Mouse (Mus musculus) midbrain, embryonic 16.5 days (tissue): Measurements from ENCODE around the gene Asl. TPM values are rescaled to one million over a fixed set of nuclear protein-coding genes. Genes with fewer than 3 reads are reported as not detected.
A peak's percentile ranks its signal among the peaks of the same experiment; 100 is the strongest.
"Not testable (repeated sequence)": the region's sequence is repeated elsewhere in the genome, so short reads cannot be mapped to it uniquely, and the experiment has no call there.

ENCODE experiments used
- ATAC-seq: fragments of 200-750 bp; cut with Nextera tagmentation; 2 replicates; pipeline ENCODE4 v1.8.0; 2017; ENCODE audit warnings: moderate TSS enrichment
- H3K27ac ChIP-seq: fragments of 300-500 bp; sonication (generic); 2 replicates; pipeline ENCODE4 v1.5.1; 2014; ENCODE audit warnings: mild to moderate bottlenecking, low read length, mixed read lengths
- H3K27me3 ChIP-seq: fragments of 300-500 bp; sonication (generic); 2 replicates; pipeline ENCODE4 v1.6.1; 2014; ENCODE audit warnings: low read depth, low read length, mixed read lengths; ENCODE audit not compliant: control insufficient read depth, insufficient read depth
- H3K36me3 ChIP-seq: fragments of 300-500 bp; sonication (generic); 2 replicates; pipeline ENCODE4 v1.6.1; 2014; ENCODE audit warnings: mild to moderate bottlenecking, low read length, moderate library complexity, mixed read lengths; ENCODE audit not compliant: control insufficient read depth, insufficient read depth
- H3K4me1 ChIP-seq: fragments of 300-500 bp; sonication (generic); 2 replicates; pipeline ENCODE4 v1.6.1; 2014; ENCODE audit warnings: mild to moderate bottlenecking, low read length, mixed read lengths; ENCODE audit not compliant: control insufficient read depth, insufficient read depth
- H3K4me2 ChIP-seq: fragments of 300-500 bp; sonication (generic); 2 replicates; pipeline ENCODE4 v1.6.1; 2014; ENCODE audit warnings: mild to moderate bottlenecking, low read length, mixed read lengths
- H3K4me3 ChIP-seq: fragments of 300-500 bp; sonication (generic); 2 replicates; pipeline ENCODE4 v1.5.1; 2014; ENCODE audit warnings: low read depth, mild to moderate bottlenecking, low read length, moderate library complexity, mixed read lengths
- H3K9ac ChIP-seq: fragments of 300-500 bp; sonication (generic); 2 replicates; pipeline ENCODE4 v1.6.1; 2014; ENCODE audit warnings: low read depth, low read length, mixed read lengths
- H3K9me3 ChIP-seq: fragments of 300-500 bp; sonication (generic); replicated peaks from 2 replicates; pipeline ENCODE4 v1.6.1; 2014; ENCODE audit warnings: mild to moderate bottlenecking, low read length, mixed read lengths; ENCODE audit not compliant: control insufficient read depth, poor library complexity, severe bottlenecking
- WGBS: fragments of 180-500 bp; shearing (Covaris S2); extraction: QIAGEN DNeasy Blood & Tissue Kit; methylation state at CpG from one replicate; pipeline ENCODE4 v1.1.7; 2014; 5-methylcytosine and 5-hydroxymethylcytosine counted together
- polyA plus RNA-seq: library from polyadenylated mRNA; unstranded; fragments of >200 nt; fragmentation: Nextera tagmentation; extraction: Ambion mirVana; gene quantifications from 2 replicates; pipeline ENCODE4 v1.2.1, GENCODE M21; 2015

Gene Asl
- polyA plus RNA-seq, 1 experiment from 2014 or later: 38.6 TPM

DNA sequence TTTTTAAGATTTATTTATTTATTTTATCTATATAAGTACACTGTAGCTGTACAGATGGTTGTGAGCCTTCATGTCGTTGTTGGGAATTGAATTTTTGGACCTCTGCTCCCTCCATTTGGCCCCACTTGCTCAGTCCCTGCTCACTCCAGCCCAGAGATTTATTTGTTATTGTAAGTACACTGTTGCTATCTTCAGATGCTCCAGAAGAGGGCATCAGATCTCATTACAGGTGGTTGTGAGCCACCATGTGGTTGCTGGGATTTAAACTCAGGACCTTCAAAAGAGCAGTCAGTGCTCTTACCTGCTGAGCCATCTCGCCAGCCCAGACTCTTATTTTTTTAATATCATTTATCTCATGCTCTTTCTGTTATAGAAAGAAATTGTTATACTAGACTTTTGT is 7.3 kb upstream of the Asl start:
- H3K36me3 ChIP-seq: peaks cover 16% of the 10 kb centered on the region
- ATAC-seq, H3K9me3 ChIP-seq, H3K27ac ChIP-seq, H3K9ac ChIP-seq, H3K27me3 ChIP-seq, H3K4me3 ChIP-seq, H3K4me2 ChIP-seq, H3K4me1 ChIP-seq: not testable (repeated sequence)
- WGBS: 50% methylated on average over 2 of the region's 2 CpGs

DNA sequence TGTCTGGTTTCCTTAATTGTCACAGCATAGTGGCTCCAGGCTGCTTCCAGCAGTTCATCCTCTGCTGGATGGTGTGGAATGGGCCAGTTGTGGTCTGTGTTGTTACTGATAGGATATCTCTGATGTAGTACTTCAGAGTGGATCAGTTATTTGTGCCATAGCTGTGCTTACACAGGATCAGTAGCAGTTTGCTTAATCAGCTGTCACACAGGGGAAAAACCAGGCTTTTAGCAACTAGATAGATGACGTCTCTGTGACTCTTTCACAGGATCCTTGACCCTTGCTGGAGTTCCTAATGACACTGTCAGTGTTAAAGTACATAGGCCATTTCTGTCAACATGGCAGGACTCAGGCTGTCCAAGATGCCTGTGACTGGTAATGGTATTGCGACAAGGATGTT is 4.8 kb upstream of the Asl start:
- no peaks in the 10 kb centered on the region for H3K9me3 ChIP-seq
- no peak overlapping the region for H3K4me3 ChIP-seq
- 83% methylated on average over 2 of the region's 2 CpGs for WGBS
- peaks cover 7% of the 10 kb centered on the region for H3K36me3 ChIP-seq
- H3K27me3 ChIP-seq: no peaks in the 10 kb centered on the region
- H3K4me2 ChIP-seq: no peak overlapping the region
- H3K27ac ChIP-seq: no peak overlapping the region
- H3K9ac ChIP-seq: no peak overlapping the region
- H3K4me1 ChIP-seq: peaks cover 7% of the 10 kb centered on the region; the same call in 1 of the 2 replicates
- ATAC-seq: no peak

DNA sequence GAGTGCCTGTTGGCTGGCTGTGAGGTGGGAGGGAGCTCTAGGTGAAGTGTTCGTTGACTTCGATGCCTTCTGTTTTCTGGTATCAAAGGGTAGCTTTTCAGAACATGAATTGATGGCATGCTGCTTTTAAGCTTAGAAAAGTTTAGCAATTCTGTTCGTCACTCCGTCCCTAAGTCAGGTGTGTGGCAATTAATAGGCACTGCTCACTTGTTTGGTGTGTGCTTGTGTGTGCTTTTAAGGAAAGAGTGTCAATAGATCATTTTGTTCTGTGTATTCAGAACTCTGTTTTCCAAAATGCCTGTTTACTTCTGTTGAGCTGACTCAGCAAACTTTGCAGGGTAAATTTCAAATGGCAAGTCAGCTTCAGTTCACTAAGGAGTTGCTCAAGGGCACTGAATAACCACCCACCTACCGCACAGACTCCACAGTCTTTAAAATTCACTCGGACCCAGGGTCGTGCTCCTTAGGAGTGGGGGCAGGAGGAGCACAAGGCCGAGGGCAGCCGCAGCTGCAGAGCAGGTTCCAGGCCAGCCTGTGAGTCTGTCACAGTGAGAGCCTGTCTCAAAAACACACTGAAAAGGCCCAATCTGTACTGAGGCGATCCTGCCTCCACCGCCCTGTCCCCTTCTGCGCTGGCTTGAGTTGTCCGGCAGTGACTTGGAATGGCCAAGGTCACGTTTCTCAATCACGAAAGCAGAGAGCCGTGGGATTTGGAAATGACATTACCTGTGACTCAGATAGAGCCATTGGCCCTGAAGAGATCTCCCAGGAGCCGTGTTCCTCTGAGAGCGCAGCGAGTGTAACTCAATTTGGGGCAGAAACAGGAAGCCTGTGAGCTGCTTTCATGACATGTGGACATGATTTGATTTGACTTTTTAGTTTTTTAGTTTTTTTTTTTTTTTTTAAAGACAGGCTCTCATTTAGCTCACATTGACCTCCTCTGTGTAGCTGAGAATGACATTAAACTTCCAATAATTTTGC is 2.7 kb upstream of the Asl start:
- H3K4me1 ChIP-seq: peaks cover 7% of the 10 kb centered on the region; the same call in 1 of the 2 replicates
- no peaks in the 10 kb centered on the region for H3K36me3 ChIP-seq
- H3K4me3 ChIP-seq: no peak overlapping the region
- H3K9ac ChIP-seq: no peak overlapping the region
- H3K4me2 ChIP-seq: no peak overlapping the region
- WGBS: 95% methylated on average over 19 of the region's 19 CpGs
- no peak overlapping the region for H3K27ac ChIP-seq
- H3K27me3 ChIP-seq: peaks cover 3% of the 10 kb centered on the region; the same call in 1 of the 2 replicates
- H3K9me3 ChIP-seq: no peaks in the 10 kb centered on the region
- no peak for ATAC-seq

DNA sequence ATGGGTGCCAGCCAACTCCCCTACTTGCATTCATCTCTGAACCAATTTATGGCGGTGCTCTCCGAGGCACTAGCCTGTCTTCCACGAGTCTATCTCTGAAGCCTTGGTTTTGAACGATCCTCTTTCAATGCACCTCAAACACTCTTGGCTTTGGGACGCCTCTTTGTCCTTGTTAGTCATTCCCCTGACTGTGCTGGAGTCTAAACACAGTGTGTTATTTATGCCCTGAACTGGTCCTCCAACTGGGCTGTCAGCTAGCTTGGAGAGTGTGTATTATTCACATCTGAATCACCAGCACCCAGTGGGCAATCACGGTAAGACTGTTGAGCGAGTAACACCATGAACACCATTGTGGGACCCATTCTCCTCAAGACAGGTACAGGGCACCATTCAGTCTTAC is 1.4 kb downstream of the Asl start:
- Histone ChIP-seq H3K4me2 (no peak overlapping the region), H3K9ac (no peak overlapping the region), H3K4me1 (peaks cover 11% of the 10 kb centered on the region), H3K27ac (no peak overlapping the region), H3K36me3 (no peaks in the 10 kb centered on the region), H3K27me3 (peaks cover 3% of the 10 kb centered on the region; the same call in 1 of the 2 replicates), H3K9me3 (no peaks in the 10 kb centered on the region), H3K4me3 (no peak overlapping the region)
- WGBS: 86% methylated on average over 7 of the region's 7 CpGs
- no peak for ATAC-seq

DNA sequence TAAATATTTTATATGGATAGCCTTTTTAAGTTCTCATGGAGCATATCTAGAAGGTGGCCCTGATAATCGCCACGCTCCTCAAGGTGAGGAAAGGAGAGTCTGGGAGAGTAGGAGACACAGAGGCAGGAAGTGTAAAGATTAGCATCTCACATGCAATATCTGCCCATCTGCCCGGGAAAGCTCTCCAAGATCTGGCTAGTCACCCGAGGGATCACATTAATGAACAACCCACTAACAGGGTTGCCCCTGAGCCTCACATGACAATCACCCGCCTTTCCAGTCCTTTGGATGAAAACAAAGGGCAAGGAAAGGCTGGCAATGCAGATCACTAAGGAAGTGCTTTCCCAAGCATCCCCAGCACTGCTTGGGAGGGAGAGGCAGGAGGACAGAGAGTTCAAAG is 1.9 kb downstream of the Asl start:
- peaks cover 11% of the 10 kb centered on the region for H3K4me1 ChIP-seq
- H3K9me3 ChIP-seq: no peaks in the 10 kb centered on the region
- peaks cover 3% of the 10 kb centered on the region; the same call in 1 of the 2 replicates for H3K27me3 ChIP-seq
- ATAC-seq: no peak
- H3K9ac ChIP-seq: no peak overlapping the region
- H3K4me2 ChIP-seq: no peak overlapping the region
- no peak overlapping the region for H3K4me3 ChIP-seq
- H3K27ac ChIP-seq: no peak overlapping the region
- H3K36me3 ChIP-seq: no peaks in the 10 kb centered on the region
- 76% methylated on average over 5 of the region's 5 CpGs for WGBS

DNA sequence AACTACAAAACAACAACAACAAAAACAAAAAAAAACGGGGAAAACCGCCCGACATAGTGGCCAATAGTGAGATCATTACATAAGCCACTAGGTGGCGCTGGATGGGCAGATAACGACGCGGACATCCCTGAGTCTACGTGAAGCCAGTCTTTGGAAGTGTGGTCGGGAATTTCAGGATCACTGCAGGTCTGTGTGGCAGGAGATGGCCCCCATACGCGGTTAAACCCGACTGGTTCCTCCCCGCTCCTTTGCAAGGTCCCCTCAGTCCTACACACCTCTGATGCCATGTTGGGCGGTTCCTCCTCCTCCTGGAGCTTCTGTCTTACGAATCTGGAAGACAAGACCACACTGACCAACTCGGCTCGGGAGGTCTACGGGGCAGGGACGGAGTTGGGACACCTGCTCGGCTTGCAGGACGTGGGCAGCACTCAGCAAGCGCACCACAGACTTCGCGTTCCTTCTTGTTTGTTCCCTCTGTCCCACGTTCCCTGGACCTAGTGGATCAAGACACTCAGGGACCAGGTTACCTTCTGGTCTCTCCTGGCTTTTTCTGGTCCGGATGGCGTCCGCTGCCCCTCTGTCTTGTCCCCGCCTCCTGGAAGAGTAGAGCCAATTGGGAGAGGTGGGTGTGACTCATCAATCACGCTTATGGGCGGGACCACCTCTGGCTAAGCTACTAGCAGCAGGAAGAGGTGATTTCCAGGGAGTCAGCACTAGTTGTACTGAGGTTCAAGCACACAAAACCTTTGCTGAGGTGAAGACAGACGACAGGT is 5.1 kb downstream of the Asl start:
- Histone ChIP-seq H3K36me3 (no peaks in the 10 kb centered on the region), H3K9me3 (no peaks in the 10 kb centered on the region), H3K4me2 (peak overlapping the region; percentile 90), H3K27ac (peak overlapping the region; percentile 79), H3K9ac (peak overlapping the region; percentile 73), H3K4me1 (peaks cover 5% of the 10 kb centered on the region; the same call in 1 of the 2 replicates), H3K27me3 (peaks cover 3% of the 10 kb centered on the region; the same call in 1 of the 2 replicates), H3K4me3 (peak overlapping the region; percentile 59)
- 0% methylated on average over 32 of the region's 32 CpGs for WGBS
- peak; percentile 94 for ATAC-seq

DNA sequence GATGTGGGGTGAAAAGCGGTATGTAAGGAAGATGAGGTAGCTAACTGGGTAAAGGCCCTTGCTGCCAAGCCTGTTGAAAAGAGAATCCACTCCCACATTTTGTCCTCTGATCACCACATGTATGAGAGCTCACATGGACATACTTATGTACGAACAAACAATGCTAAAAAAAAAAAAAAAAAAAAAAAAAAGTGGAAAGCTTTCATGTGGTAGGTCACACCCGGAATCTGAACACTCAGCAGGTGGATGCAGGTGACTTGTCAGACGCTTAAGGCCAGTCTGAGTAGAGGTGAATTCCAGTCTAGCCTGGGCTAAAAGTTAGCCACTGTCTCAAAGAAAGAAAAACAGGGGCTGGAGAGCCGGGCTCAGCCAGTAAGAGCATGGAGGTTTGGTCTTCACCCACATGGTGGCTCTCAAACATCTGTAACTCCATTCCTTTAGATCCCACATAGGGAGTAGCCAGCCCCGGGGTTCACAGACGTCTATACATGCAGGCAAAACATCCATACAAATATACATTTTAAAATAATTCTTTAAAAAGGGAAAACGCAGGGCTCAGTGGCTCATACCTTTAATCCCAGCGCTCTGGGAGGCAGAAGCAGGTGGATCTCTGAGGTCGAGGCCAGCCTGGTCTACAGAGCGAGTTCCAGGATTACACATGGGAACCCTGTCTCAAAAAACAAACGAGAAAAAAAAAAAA is 5.8 kb downstream of the Asl start:
- 0 out of 2 replicates have a peak, but pooled peaks cover under 1% of the 10 kb centered on the region for H3K36me3 ChIP-seq
- H3K27ac ChIP-seq: no peak overlapping the region
- H3K4me3 ChIP-seq: peak overlapping the region; percentile 59
- peaks cover 3% of the 10 kb centered on the region; the same call in 1 of the 2 replicates for H3K27me3 ChIP-seq
- H3K4me2 ChIP-seq: peak overlapping the region; percentile 90
- 39% methylated on average over 12 of the region's 12 CpGs for WGBS
- peaks cover 5% of the 10 kb centered on the region; the same call in 1 of the 2 replicates for H3K4me1 ChIP-seq
- H3K9ac ChIP-seq: peak overlapping the region; percentile 73; the same call in 1 of the 2 replicates
- ATAC-seq: 0 out of 2 replicates have a peak, but pooled peaks have one; percentile 8
- no peaks in the 10 kb centered on the region for H3K9me3 ChIP-seq

DNA sequence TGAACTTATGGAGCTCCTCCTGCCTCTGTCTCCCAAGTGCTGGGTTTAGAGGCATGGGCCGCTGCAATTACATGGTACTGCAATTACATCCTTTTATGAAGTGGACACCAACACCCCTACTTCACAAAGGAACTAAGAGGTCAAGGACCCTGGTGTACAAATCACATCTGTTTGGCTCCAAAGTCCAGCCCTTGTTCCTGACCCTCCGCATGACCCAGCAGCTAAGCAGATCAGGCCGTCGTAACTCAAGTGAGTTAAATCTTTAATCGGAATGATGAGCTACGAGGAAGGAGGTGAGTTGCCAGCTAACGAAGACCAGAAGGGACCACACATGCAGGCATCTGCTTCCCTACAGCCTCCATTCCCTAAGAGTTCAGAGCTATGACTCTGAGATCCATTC is 6.7 kb downstream of the Asl start:
- Histone ChIP-seq H3K9me3 (no peaks in the 10 kb centered on the region), H3K4me2 (no peak overlapping the region), H3K9ac (no peak overlapping the region), H3K4me1 (peaks cover 5% of the 10 kb centered on the region; the same call in 1 of the 2 replicates), H3K36me3 (0 out of 2 replicates have a peak, but pooled peaks cover 2% of the 10 kb centered on the region), H3K4me3 (no peak overlapping the region), H3K27me3 (peaks cover 3% of the 10 kb centered on the region; the same call in 1 of the 2 replicates), H3K27ac (no peak overlapping the region)
- 78% methylated on average over 7 of the region's 7 CpGs for WGBS
- no peak for ATAC-seq
